In genomic region chr8:70596775-70597416, GRCm38 (mm10) we compare ENCODE assay signal across 8 mouse cellular contexts. TPM values are rescaled to one million over a fixed set of nuclear protein-coding genes. Genes with fewer than 3 reads are reported as not detected.
DNase-seq lines count a peak whose midpoint lies in the region; ATAC-seq and TF ChIP-seq lines count a peak whose summit lies in the region.

No protein-coding gene starts in this region.

- no peaks in the 10 kb centered on the region for H3K27me3 ChIP-seq in hindbrain, postnatal 0 days (ENCODE audit: insufficient read depth, low read length)
- H3K27me3 ChIP-seq in neural tube, embryonic 14.5 days (ENCODE audit: control insufficient read depth, insufficient read depth, low read length) = no peaks in the 10 kb centered on the region

- H3K27ac ChIP-seq in hindbrain, postnatal 0 days = no peak overlapping the region
- H3K27ac ChIP-seq in neural tube, embryonic 14.5 days (ENCODE audit: low read depth, low read length) = no peak overlapping the region

- peak; percentile 44 for DNase-seq in embryo, embryonic 11 days
- no peak for DNase-seq in embryo, embryonic 10 days (ENCODE audit: low spot score)
- peak; percentile 43 to 58 for DNase-seq in spleen, postnatal 36 days (ENCODE audit: low spot score in 2 of 2)
- no peak for DNase-seq in spleen, adult 12 weeks (ENCODE audit: low spot score)
- peak; percentile 55 for DNase-seq in hindbrain, postnatal 0 days (ENCODE audit: low spot score)
- DNase-seq in adrenal gland, adult 8-10 months = no peak

- no peak overlapping the region for H3K4me2 ChIP-seq in hindbrain, postnatal 0 days (ENCODE audit: low read depth, low read length)
- peak overlapping the region; percentile 68 for H3K4me2 ChIP-seq in neural tube, embryonic 14.5 days (ENCODE audit: low read depth, low read length)

- H3K36me3 ChIP-seq in hindbrain, postnatal 0 days (ENCODE audit: insufficient read depth, low read length) = peaks cover 1% of the 10 kb centered on the region; the same call in 1 of the 2 replicates
- no peaks in the 10 kb centered on the region; the same call in 1 of the 2 replicates for H3K36me3 ChIP-seq in neural tube, embryonic 14.5 days (ENCODE audit: control insufficient read depth, insufficient read depth, low read length)

- peaks cover 34% of the 10 kb centered on the region for H3K4me1 ChIP-seq in hindbrain, postnatal 0 days (ENCODE audit: insufficient read depth, low read length)
- peaks cover 54% of the 10 kb centered on the region for H3K4me1 ChIP-seq in neural tube, embryonic 14.5 days (ENCODE audit: control insufficient read depth, insufficient read depth, low read length)

- TF ChIP-seq CTCF in hindbrain, postnatal 0 days (IDR thresholded peaks at IDR 0.05; ENCODE audit: low read depth) = peak; percentile 59

- WGBS in hindbrain, postnatal 0 days = 70% methylated on average over 17 of the region's 17 CpGs
- WGBS in neural tube, embryonic 14.5 days = 83% methylated on average over 17 of the region's 17 CpGs

- H3K4me3 ChIP-seq in hindbrain, postnatal 0 days (ENCODE audit: low read length) = no peak overlapping the region
- H3K4me3 ChIP-seq in neural tube, embryonic 14.5 days (ENCODE audit: low read depth, low read length) = no peak overlapping the region

- no peak for ATAC-seq in hindbrain, postnatal 0 days
- no peak for ATAC-seq in neural tube, embryonic 14.5 days (ENCODE audit: low read depth)
- no peak for ATAC-seq in granulocyte monocyte progenitor cell, adult 5-6 weeks (replicated peaks; ENCODE audit: poor library complexity, severe bottlenecking)

- H3K9ac ChIP-seq in hindbrain, postnatal 0 days (replicated peaks; ENCODE audit: low read length) = no peak overlapping the region
- no peak overlapping the region for H3K9ac ChIP-seq in neural tube, embryonic 14.5 days (replicated peaks; ENCODE audit: low read depth, low read length)

- H3K9me3 ChIP-seq in hindbrain, postnatal 0 days (ENCODE audit: low read length) = no peaks in the 10 kb centered on the region
- H3K9me3 ChIP-seq in neural tube, embryonic 14.5 days (ENCODE audit: control insufficient read depth, low read length) = no peaks in the 10 kb centered on the region

RNA-seq across cellular contexts. Expression of gene Isyna1, which starts 2.7 kb away (rescaled TPM):
- 152 and 207 TPM in 2 replicates for total RNA-seq in hindbrain, postnatal 0 days (2014; rRNA removed)
- polyA plus RNA-seq in hindbrain, postnatal 0 days (2015; fragmentation: Nextera tagmentation; extraction: Ambion mirVana) = 99.3 and 113 TPM in 2 replicates
- polyA plus RNA-seq in neural tube, embryonic 14.5 days (2014; fragmentation: Nextera tagmentation; extraction: Ambion mirVana) = 65.5 and 73.3 TPM in 2 replicates
- total RNA-seq in granulocyte monocyte progenitor cell, adult 5-6 weeks (2014; fragmentation: Nextera tagmentation) = 30.8 and 66.6 TPM in 2 replicates
- 35.2 and 38.6 TPM in 2 replicates for total RNA-seq in granulocyte monocyte progenitor cell, adult 5-6 weeks (2017)
- total RNA-seq in adrenal gland, adult 8-10 months (2022) = 100 to 1,000 TPM; 124 to 207 (median 158) TPM

RNA-seq across cellular contexts. Expression of gene Ssbp4, which starts 11.8 kb away (rescaled TPM):
- total RNA-seq in hindbrain, postnatal 0 days (2014; rRNA removed) = 248 and 349 TPM in 2 replicates
- 188 and 189 TPM in 2 replicates for polyA plus RNA-seq in hindbrain, postnatal 0 days (2015; fragmentation: Nextera tagmentation; extraction: Ambion mirVana)
- 163 and 240 TPM in 2 replicates for polyA plus RNA-seq in neural tube, embryonic 14.5 days (2014; fragmentation: Nextera tagmentation; extraction: Ambion mirVana)
- total RNA-seq in granulocyte monocyte progenitor cell, adult 5-6 weeks (2014; fragmentation: Nextera tagmentation) = 53.8 and 75.4 TPM in 2 replicates
- total RNA-seq in granulocyte monocyte progenitor cell, adult 5-6 weeks (2017) = 35.2 and 87.9 TPM in 2 replicates
- total RNA-seq in adrenal gland, adult 8-10 months (2022) = 100 to 1,000 TPM in 2 of 4 experiments, 10 to 100 TPM in 2; 69.3 to 158 (median 120) TPM

RNA-seq across cellular contexts. Expression of gene Lrrc25, which starts 19.1 kb away (rescaled TPM):
- total RNA-seq in hindbrain, postnatal 0 days (2014; rRNA removed) = 0.65 and 3.3 TPM in 2 replicates
- 1.3 and 1.5 TPM in 2 replicates for polyA plus RNA-seq in hindbrain, postnatal 0 days (2015; fragmentation: Nextera tagmentation; extraction: Ambion mirVana)
- polyA plus RNA-seq in neural tube, embryonic 14.5 days (2014; fragmentation: Nextera tagmentation; extraction: Ambion mirVana) = 0.20 and 1.8 TPM in 2 replicates
- total RNA-seq in granulocyte monocyte progenitor cell, adult 5-6 weeks (2014; fragmentation: Nextera tagmentation) = 2.9 and 5.2 TPM in 2 replicates
- total RNA-seq in granulocyte monocyte progenitor cell, adult 5-6 weeks (2017) = 1.1 and 3.1 TPM in 2 replicates
- total RNA-seq in adrenal gland, adult 8-10 months (2022) = 1 to 10 TPM; 1.5 to 4.4 (median 3.2) TPM

RNA-seq across cellular contexts. Expression of gene Gdf15, which starts 35.4 kb away (rescaled TPM):
- 1.7 TPM in 1 of 2 replicates, not detected in the other for total RNA-seq in hindbrain, postnatal 0 days (2014; rRNA removed)
- 0.25 and 0.41 TPM in 2 replicates for polyA plus RNA-seq in hindbrain, postnatal 0 days (2015; fragmentation: Nextera tagmentation; extraction: Ambion mirVana)
- polyA plus RNA-seq in neural tube, embryonic 14.5 days (2014; fragmentation: Nextera tagmentation; extraction: Ambion mirVana) = 0.54 TPM in 1 of 2 replicates, not detected in the other
- total RNA-seq in granulocyte monocyte progenitor cell, adult 5-6 weeks (2014; fragmentation: Nextera tagmentation) = not detected in 2 replicates
- total RNA-seq in granulocyte monocyte progenitor cell, adult 5-6 weeks (2017) = 0.67 TPM in 1 of 2 replicates, not detected in the other
- 1 to 10 TPM; 1.8 to 3.5 (median 3.0) TPM for total RNA-seq in adrenal gland, adult 8-10 months (2022)

RNA-seq across cellular contexts. Expression of gene Ell, which starts 57.6 kb away (rescaled TPM):
- total RNA-seq in hindbrain, postnatal 0 days (2014; rRNA removed) = 15.6 and 16.7 TPM in 2 replicates
- polyA plus RNA-seq in hindbrain, postnatal 0 days (2015; fragmentation: Nextera tagmentation; extraction: Ambion mirVana) = 10.0 and 10.8 TPM in 2 replicates
- polyA plus RNA-seq in neural tube, embryonic 14.5 days (2014; fragmentation: Nextera tagmentation; extraction: Ambion mirVana) = 16.7 and 17.8 TPM in 2 replicates
- 11.7 and 13.6 TPM in 2 replicates for total RNA-seq in granulocyte monocyte progenitor cell, adult 5-6 weeks (2014; fragmentation: Nextera tagmentation)
- total RNA-seq in granulocyte monocyte progenitor cell, adult 5-6 weeks (2017) = 5.5 and 5.7 TPM in 2 replicates
- total RNA-seq in adrenal gland, adult 8-10 months (2022) = 10 to 100 TPM; 25.2 to 38.3 (median 30.3) TPM

Comparison
In these comparisons a context has a peak if more than half of its experiments do, and no peak if none do; other contexts are left out.
1. DNase-seq: peak in embryo, embryonic 11 days (single experiment), spleen, postnatal 36 days (2 of 2) and hindbrain, postnatal 0 days (single experiment); none in embryo, embryonic 10 days (single experiment), spleen, adult 12 weeks (single experiment) and adrenal gland, adult 8-10 months (single experiment).